Mouse (Mus musculus) leukemia stem cell, adult 10-12 weeks (primary cell): ENCODE measurements around the gene Ap1s3. TPM values are rescaled to one million over a fixed set of nuclear protein-coding genes. Genes with fewer than 3 reads are reported as not detected.

Source experiments
- polyA plus RNA-seq: library from polyadenylated mRNA; stranded (reverse); fragments of >175 nt; gene quantifications from 2 replicates; pipeline ENCODE4 v1.2.3, GENCODE M21; 2012; ENCODE audit warnings: low replicate concordance

Gene Ap1s3
- polyA plus RNA-seq: 1.9 and 11.1 TPM in 2 replicates

GRCm38 (mm10) chr1:79671543-79672337 is at the start of gene Ap1s3:
TSS of gene Ap1s3 (minus strand) at chr1:79671972.

Other genes with a start within 250 kb of the Ap1s3 start
- not detected in 2 replicates for gene Scg2, start 231.9 kb downstream of the Ap1s3 start, polyA plus RNA-seq
- gene Mrpl44, start 104.0 kb upstream of the Ap1s3 start, polyA plus RNA-seq: 16.8 and 19.2 TPM in 2 replicates
- 47.1 and 61.2 TPM in 2 replicates for gene Wdfy1, start 104.2 kb upstream of the Ap1s3 start, polyA plus RNA-seq
- 0.13 and 0.45 TPM in 2 replicates for gene Serpine2, start 189.2 kb upstream of the Ap1s3 start, polyA plus RNA-seq